Mouse (Mus musculus) kidney, adult 2 months (tissue): ENCODE results near the gene Prss42. TPM values are rescaled to one million over a fixed set of nuclear protein-coding genes. Genes with fewer than 3 reads are reported as not detected.

Experiments
- DNase-seq: peaks from one replicate; pipeline ENCODE4 v3.0.0; 2021
- H3K27ac ChIP-seq: fragments of 200-500 bp; 2 replicates; pipeline ENCODE4 v1.5.1; 2012; ENCODE audit warnings: low read depth, low read length, control low read depth, inconsistent platforms; ENCODE audit not compliant: insufficient read depth
- H3K27me3 ChIP-seq: fragments of 200-500 bp; replicated peaks from 2 replicates; pipeline ENCODE4 v1.6.1; 2012; ENCODE audit warnings: mild to moderate bottlenecking, moderate library complexity, low read length, inconsistent platforms; ENCODE audit not compliant: control insufficient read depth, insufficient read depth
- H3K36me3 ChIP-seq: fragments of 200-500 bp; 2 replicates; pipeline ENCODE4 v1.6.1; 2012; ENCODE audit warnings: mild to moderate bottlenecking, moderate library complexity, low read length, inconsistent platforms; ENCODE audit not compliant: control insufficient read depth, insufficient read depth
- H3K4me1 ChIP-seq: fragments of 200-500 bp; 2 replicates; pipeline ENCODE4 v1.6.1; 2011; ENCODE audit warnings: low read length; ENCODE audit not compliant: control insufficient read depth, insufficient read depth
- H3K4me3 ChIP-seq: fragments of 200-500 bp; 2 replicates; pipeline ENCODE4 v1.5.1; 2011; ENCODE audit warnings: mild to moderate bottlenecking, low read depth, low read length, control low read depth; ENCODE audit not compliant: insufficient read depth
- CTCF ChIP-seq: fragments of 200-500 bp; conservative IDR thresholded peaks from 2 replicates; pipeline ENCODE4 v1.5.1; 2011; ENCODE audit warnings: low read depth, mild to moderate bottlenecking, control low read depth, low read length, moderate library complexity, mixed read lengths; ENCODE audit not compliant: insufficient read depth, insufficient read length
- POLR2A ChIP-seq: fragments of 200-500 bp; IDR thresholded peaks from one replicate; pipeline ENCODE4 v1.6.1; 2011; ENCODE audit warnings: low read depth, low read length, control low read depth
- WGBS: fragments of 180-500 bp; shearing (Covaris S2); methylation state at CpG from one replicate; pipeline ENCODE4 v1.1.7; 2018; 5-methylcytosine and 5-hydroxymethylcytosine counted together
- polyA plus RNA-seq: library from polyadenylated mRNA; depleted of rRNA; stranded (reverse); fragments of >200 nt; gene quantifications from 2 replicates; pipeline ENCODE4 v1.2.3, GENCODE M21; 2012

Prss42 gene
- polyA plus RNA-seq, 1 experiment = not detected

GRCm38 (mm10) chr9:110821436-110821835 lies 23.5 kb downstream of the Prss42 start:
- TF ChIP-seq POLR2A (no peak), CTCF (no peak)
- Histone ChIP-seq H3K4me3 (no peak overlapping the region), H3K27ac (no peak overlapping the region), H3K4me1 (no peaks in the 10 kb centered on the region), H3K27me3 (no peaks in the 10 kb centered on the region), H3K36me3 (no peaks in the 10 kb centered on the region)
- WGBS = 68% methylated on average over 7 of the region's 7 CpGs
- peak; percentile 76 for DNase-seq

- no peak for DNase-seq
Observed at GRCm38 (mm10) chr9:110825426-110825825, 27.5 kb downstream of the Prss42 start.

GRCm38 (mm10) chr9:110825832-110826231 lies 27.9 kb downstream of the Prss42 start:
- no peak for DNase-seq
- TF ChIP-seq CTCF (no peak), POLR2A (no peak)
- Histone ChIP-seq H3K27me3 (no peaks in the 10 kb centered on the region), H3K36me3 (no peaks in the 10 kb centered on the region), H3K4me3 (no peak overlapping the region), H3K4me1 (no peaks in the 10 kb centered on the region), H3K27ac (no peak overlapping the region)
- 69% methylated on average over 7 of the region's 7 CpGs for WGBS

More at GRCm38 (mm10) chr9:110825426-110825825, 27.5 kb downstream of the Prss42 start:
- H3K4me3 ChIP-seq = no peak overlapping the region
- TF ChIP-seq POLR2A = no peak
- no peak for TF ChIP-seq CTCF
- no peaks in the 10 kb centered on the region for H3K4me1 ChIP-seq
- H3K36me3 ChIP-seq = no peaks in the 10 kb centered on the region
- 76% methylated on average over 4 of the region's 4 CpGs for WGBS
- H3K27ac ChIP-seq = no peak overlapping the region
- H3K27me3 ChIP-seq = no peaks in the 10 kb centered on the region

- 76% methylated on average over 3 of the region's 3 CpGs for WGBS
- Histone ChIP-seq H3K27me3 (no peaks in the 10 kb centered on the region), H3K36me3 (no peaks in the 10 kb centered on the region), H3K4me3 (no peak within 1 kb of the TSS), H3K27ac (no peak within 1 kb of the TSS), H3K4me1 (no peaks in the 10 kb centered on the region)
- DNase-seq = no peak
- TF ChIP-seq POLR2A (no peak), CTCF (no peak)
Observed at GRCm38 (mm10) chr9:110826390-110826789, 28.4 kb downstream of the Prss42 start, which contains the start of gene Prss43. TSS of gene Prss43 (plus strand) at chr9:110826690.

DNA sequence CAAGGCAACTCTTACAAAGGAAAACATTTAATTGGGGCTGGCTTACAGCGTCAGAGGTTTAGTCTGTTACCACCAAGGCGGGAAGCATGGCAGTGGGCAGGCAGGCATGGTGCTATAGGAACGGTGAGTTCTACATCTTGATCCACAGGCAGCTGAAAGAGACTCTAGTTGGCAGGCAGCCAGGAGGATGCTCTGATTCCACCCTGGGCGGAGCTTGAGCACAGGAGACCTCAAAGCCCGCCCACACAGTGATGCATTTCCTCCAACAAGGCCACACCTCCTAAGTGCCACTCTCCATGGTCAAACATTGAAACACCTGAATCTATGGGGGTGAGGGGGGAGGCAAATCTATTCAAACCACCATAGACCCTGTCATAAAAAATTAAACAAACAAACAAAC lies 35.1 kb downstream of the Prss42 start:
- DNase-seq = no peak
- Histone ChIP-seq H3K4me3 (no peak overlapping the region), H3K4me1 (no peaks in the 10 kb centered on the region), H3K27ac (no peak overlapping the region), H3K27me3 (no peaks in the 10 kb centered on the region), H3K36me3 (no peaks in the 10 kb centered on the region)
- TF ChIP-seq POLR2A = no peak
- TF ChIP-seq CTCF = no peak
- WGBS = 84% methylated on average over 5 of the region's 5 CpGs

DNA sequence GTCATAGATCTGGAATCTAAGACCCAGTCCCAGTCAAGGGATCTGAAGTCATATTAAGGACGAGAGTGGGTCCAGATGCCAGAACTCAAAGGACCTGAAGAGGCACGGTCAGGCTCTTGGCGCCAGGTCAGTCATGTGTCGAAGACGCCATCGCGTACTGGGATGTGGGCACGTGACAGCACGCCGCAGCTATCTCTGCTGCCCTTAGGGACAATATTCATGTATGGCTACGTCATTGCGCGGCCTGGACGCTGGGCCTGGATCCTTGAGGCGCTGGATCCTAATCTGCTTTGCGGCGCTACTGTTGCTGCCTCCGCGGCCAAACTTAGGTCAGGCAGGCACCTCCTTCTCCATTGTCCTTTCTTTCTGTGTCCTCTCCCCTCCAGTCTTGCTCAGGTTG lies 36.4 kb downstream of the Prss42 start, which contains the start of gene Prss45:
Gene Prss45, plus strand, starts transcription at position 178 of the 400 bp plus-strand sequence.
- TF ChIP-seq CTCF = no peak
- TF ChIP-seq POLR2A = no peak
- H3K4me3 ChIP-seq = no peak within 1 kb of the TSS
- 88% methylated on average over 19 of the region's 19 CpGs for WGBS
- no peaks in the 10 kb centered on the region for H3K4me1 ChIP-seq
- no peaks in the 10 kb centered on the region for H3K36me3 ChIP-seq
- no peak for DNase-seq
- H3K27ac ChIP-seq = no peak within 1 kb of the TSS
- no peaks in the 10 kb centered on the region for H3K27me3 ChIP-seq

GRCm38 (mm10) chr9:110834961-110835360 lies 37.0 kb downstream of the Prss42 start:
- Histone ChIP-seq H3K4me3 (no peak overlapping the region), H3K36me3 (no peaks in the 10 kb centered on the region), H3K27me3 (no peaks in the 10 kb centered on the region), H3K27ac (no peak overlapping the region), H3K4me1 (no peaks in the 10 kb centered on the region)
- WGBS = 41% methylated on average over 10 of the region's 10 CpGs
- no peak for DNase-seq
- TF ChIP-seq CTCF = no peak
- no peak for TF ChIP-seq POLR2A
